Mouse (Mus musculus): ENCODE results near the gene Ankrd22.
"Not testable (repeated sequence)": the region's sequence is repeated elsewhere in the genome, so short reads cannot be mapped to it uniquely, and the experiment has no call there.

The Ankrd22 gene

DNA sequence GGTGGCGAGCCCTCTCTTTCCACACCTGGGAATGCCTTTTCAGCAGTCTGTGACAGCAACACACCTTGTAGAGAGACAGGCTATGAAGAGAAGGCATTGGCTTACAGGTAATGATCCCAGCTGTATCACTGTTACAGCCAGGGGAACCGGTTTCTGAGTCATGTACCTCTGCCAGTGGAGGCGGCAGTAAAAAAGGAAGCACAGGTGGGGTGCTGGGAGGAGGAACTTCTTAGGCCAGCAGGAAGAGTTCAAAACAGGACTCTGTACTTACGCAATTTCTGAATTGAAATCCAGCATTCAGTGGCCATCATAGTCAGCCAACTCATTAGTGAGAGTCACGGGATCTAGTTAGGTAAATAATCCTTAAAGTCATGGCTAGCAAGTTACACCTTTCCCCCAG is at the start of gene Ankrd22:
Gene Ankrd22, minus strand, starts transcription at position 163 of the 400 bp plus-strand sequence.
- no peak for DNase-seq

- DNase-seq = no peak
These were observed 48.3 kb upstream of the Ankrd22 start for GRCm38 (mm10) chr19:34214136-34214535.

GRCm38 (mm10) chr19:34213251-34213645 is 47.4 kb upstream of the Ankrd22 start:
- DNase-seq = no peak

GRCm38 (mm10) chr19:34212489-34213250 is 46.8 kb upstream of the Ankrd22 start:
- no peak for DNase-seq

GRCm38 (mm10) chr19:34210841-34211240 is 45.0 kb upstream of the Ankrd22 start:
- no peak for DNase-seq

DNA sequence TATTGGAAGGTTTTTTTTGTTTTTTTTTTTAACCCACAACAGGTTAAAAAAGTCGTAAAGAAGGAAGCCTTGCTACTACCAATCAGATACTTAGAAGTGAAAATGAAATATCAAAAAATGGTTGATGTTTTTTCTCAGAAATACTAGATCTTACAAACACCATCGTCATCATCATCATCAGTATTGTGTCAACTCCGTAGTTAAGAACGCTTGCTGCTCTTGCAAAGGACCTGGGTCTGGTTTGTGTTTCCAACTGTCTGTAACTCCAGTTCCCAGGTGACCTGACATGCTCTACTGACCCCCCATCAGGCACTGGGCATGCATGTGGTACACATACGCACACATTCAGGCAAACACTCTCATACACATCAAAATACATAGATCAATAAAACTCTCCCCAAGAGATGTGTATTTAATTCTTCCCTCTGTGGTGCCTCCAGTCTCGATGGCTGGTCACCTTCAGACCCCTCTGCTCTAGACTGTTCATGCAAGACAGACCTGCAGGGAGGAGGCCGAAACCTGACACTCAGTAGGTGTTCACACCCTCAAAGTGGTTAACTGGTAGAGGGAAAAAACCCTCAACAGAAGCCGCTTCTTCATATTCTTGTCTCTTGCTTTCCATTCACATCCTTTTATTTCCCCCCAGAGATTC is 44.2 kb upstream of the Ankrd22 start:
- DNase-seq = no peak

DNA sequence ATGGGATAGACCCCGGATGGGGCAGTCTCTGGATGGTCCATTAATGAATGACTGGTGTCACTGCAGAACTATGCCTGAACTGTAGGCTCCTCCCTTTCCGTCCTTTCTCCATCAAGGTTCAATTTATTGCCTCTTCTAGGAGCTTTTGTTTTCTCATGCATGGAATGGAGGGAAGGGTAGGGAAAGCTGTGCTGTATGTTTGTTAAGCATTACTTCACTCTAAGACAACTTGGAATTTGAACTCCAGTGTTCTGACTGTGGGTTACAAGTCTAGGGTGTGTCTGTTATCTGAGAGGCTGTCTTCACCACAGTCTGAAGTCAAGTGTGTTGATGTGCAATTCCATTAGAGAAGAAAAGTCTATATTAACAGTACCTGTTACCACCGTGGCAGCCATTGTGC is 43.2 kb upstream of the Ankrd22 start:
- DNase-seq = no peak

GRCm38 (mm10) chr19:34206760-34207440 is 41.0 kb upstream of the Ankrd22 start:
- no peak for DNase-seq

DNA sequence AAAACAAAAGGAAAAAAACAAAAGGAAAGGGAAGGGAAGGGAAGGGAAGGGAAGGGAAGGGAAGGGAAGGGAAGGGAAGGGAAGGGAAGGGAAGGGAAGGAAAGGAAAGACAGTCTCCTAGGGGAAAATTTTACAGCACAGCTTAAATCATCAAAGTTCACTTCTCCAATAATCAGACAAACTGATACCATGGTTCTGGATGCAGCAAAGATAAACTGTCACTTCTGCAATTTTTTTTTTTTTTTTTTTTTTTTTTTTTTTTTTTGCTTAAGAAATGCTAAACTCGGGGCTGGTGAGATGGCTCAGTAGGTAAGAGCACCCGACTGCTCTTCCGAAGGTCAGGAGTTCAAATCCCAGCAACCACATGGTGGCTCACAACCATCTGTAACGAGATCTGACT is 40.3 kb upstream of the Ankrd22 start:
- DNase-seq = not testable (repeated sequence)

DNA sequence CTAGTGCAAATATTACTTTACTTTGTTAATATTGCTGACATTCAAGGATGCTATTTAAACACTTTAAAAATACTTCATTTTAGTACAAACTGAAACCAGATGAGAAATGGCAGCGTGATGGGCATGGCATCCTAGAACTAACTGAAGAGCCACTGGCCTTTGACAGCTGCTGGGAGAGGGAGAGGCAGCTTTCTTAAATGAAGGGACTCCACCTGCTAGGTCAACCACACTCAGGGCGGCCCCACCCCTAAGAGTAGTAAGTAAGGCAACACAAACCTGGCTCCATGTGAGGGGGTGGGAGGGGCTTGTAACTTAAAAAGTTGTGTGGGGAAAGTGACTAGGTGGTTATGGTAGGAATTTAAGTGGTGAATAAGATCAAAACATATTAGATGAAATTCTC is 36.8 kb upstream of the Ankrd22 start:
- DNase-seq = no peak

GRCm38 (mm10) chr19:34199488-34199887 is 33.6 kb upstream of the Ankrd22 start:
- no peak for DNase-seq

- DNase-seq = no peak
These were observed 33.0 kb upstream of the Ankrd22 start for GRCm38 (mm10) chr19:34198901-34199300.

- DNase-seq = no peak
These were observed 32.2 kb upstream of the Ankrd22 start for GRCm38 (mm10) chr19:34198066-34198465.

GRCm38 (mm10) chr19:34195031-34195430 is 29.2 kb upstream of the Ankrd22 start:
- DNase-seq = no peak

GRCm38 (mm10) chr19:34194132-34194745 is 28.4 kb upstream of the Ankrd22 start:
- DNase-seq = no peak

DNA sequence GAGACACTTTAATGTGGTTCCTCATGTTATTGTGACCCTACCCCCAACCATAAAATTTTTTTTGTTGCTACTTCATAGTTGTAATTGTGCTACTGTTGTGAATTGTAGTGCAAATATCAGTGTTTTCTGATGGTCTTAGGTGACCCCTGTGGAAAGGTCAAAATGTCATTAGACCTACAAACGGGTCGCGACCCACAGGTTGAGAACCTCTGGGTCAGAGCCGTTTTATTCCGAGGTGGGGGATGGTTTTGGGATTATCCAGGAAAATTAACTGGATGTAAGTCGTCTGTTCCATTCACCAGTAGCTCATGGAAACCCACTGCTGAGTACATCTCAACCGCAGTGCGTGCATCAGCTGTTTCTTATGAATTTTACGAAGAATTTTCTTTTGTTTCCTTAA is 27.8 kb upstream of the Ankrd22 start:
- no peak for DNase-seq

DNA sequence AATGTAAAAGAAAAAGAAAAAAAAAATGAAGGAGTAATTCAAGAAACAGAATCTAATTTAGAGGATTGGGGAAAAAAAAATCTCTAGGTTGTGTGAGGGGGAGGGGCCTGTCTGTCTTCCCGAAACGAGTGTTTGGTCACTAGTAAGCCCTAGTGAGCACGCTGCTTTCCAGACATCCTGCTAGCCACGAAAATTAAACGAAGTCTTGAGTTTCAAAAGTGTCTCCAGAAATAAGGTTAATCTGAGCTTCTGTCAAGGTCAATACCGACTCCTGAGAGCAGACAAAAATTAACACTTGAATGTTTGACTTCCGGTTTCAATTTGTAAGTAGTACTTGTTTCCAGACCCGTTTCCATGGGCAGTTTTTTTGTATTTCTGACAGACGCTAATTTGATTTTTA is 27.3 kb upstream of the Ankrd22 start:
- peak; percentile 34 for DNase-seq

GRCm38 (mm10) chr19:34192008-34192963 is 26.4 kb upstream of the Ankrd22 start, which contains the start of gene Stambpl1:
Gene Stambpl1, plus strand, starts transcription at chr19:34192229.
- DNase-seq = peak; percentile 68

DNA sequence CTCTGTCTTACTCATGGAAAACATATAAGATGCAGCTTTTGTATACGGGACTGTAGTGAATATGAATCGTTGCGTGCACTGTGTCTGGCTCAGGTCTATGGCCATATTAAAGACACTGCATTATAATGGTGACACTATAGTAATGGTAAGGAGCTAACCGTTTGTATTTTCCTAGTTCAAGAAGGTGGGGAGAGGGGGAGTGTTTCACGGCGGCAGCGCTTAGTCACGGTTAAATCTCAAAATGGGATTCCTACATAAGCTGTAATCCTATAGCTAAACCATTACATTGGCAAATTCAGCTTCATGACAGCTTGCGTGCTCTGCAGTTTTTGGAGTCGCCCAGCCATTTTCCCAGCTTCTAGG is 25.8 kb upstream of the Ankrd22 start:
- DNase-seq = peak; percentile 11

DNA sequence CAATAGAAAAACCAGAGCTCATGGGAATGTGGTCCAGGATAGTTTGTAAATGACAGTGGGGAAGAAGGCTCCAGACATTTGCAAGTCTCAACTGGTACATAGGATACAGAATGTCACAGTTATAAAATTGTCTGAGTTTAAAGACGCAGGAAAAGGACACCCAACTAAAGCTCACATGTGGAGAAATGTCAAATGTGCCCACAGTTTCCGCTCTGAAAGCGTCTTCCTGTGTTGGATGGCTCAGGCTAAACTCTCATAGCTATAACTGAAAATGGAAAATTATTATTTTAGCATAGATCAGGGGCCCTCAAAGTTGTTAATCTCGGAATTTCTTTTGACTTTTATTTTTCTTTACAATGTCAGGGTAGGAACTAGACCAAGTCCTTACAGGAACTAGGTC is 21.0 kb upstream of the Ankrd22 start:
- DNase-seq = no peak

DNA sequence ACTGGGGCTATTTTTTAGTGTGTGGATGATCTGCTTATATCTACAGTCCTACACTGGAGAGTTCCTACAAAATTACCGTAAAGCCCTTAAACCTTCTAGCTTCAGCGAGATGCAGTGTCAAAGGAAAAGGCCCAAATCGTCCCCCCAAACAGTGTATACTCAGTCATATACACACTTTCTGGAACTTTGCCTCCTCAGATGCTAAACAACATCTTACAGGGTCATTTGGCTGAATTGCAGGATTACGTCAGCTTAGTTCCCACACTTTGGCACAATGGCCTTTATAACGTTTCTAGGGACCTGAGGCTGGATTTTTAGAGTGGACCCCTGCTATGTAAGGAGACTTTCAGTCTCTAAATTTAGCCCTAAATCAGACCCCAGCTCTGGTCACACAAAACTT is 16.6 kb upstream of the Ankrd22 start:
- no peak for DNase-seq

DNA sequence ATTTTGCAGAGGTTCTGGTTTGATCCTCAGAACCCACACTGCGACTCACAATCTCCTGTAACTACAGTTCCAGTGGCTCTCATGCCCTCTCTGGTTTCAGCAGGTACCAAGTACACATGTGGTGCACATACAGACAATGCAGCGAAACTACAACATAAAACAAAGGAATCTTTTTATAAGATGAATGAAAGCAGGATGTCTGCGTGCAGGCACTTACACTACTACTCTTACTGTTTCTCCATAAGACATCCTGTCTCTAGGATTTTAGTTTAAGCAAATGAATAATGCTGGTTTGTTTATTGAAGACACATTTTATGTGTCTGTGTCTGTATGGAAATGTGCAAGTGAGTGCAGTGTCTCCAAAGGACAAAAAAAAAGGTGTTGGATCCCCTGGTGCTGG is 15.4 kb upstream of the Ankrd22 start:
- DNase-seq = no peak

Data from right cerebral cortex, postnatal 14 days (tissue).